Mouse (Mus musculus): Measurements from ENCODE around the gene Cdk14. TPM values are rescaled to one million over a fixed set of nuclear protein-coding genes. Genes with fewer than 3 reads are reported as not detected.

Cdk14 gene
- total RNA-seq, 2 experiments from 2014 or later, result 138 TPM

DNA sequence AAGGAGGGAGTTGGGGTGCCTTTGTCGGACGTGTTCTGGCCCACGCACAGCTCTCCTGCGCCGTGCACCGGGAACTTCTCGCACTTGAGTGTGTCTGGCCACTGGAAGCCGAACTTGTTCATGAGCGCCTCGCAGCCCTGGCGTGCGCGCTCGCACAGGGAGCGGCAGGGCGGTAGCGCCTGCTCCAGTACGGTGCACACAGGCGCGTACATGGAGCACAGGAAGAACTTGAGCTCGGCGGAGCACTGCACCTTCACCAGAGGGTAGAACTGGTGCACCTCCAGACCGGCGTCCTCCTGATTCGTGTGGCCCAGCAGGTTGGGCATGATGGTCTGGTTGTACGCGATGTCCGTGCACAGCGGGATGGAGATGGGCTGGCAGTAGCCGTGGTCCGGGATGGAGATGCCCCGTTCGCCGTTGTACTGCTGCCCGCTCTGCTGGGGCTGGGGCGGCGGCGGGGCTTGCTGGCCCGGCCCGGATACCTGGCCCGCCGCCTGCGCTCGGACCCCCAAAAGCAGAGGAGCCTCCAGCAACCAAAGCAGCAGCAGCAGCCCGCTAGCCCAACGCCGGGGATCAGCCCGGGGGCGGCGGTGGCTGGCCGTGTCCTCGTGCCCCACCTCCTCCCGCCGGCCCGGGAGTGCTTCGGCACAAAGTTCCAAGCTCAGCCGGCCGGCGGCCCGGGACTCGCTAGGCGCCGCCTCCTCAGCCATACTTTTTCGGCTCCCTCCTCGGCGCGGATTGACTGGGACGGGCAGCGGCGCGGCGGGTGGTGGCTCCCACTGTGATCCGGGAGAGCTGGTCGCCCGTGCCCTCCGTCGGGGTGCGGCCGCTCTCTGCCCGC, 663.0 kb downstream of the Cdk14 start:
- peak; percentile 19 to 78 for DNase-seq (ENCODE audit: extremely low spot score in 1 of 2, low spot score in 2 of 2)
- intact Hi-C loops (cut with DNase I), result loop anchor here (5.0 kb wide), 2 partner anchors 160 to 495 kb away; no protein-coding TSS in a partner anchor

- DNase-seq (ENCODE audit: extremely low spot score in 1 of 2, low spot score in 2 of 2), result peak; percentile 29 to 62
- intact Hi-C loops (cut with DNase I), result loop anchor here (5.0 kb wide), 2 partner anchors 161 to 494 kb away; no protein-coding TSS in a partner anchor
These were observed 664.0 kb downstream of the Cdk14 start for GRCm38 (mm10) chr5:4756001-4756681.

DNA sequence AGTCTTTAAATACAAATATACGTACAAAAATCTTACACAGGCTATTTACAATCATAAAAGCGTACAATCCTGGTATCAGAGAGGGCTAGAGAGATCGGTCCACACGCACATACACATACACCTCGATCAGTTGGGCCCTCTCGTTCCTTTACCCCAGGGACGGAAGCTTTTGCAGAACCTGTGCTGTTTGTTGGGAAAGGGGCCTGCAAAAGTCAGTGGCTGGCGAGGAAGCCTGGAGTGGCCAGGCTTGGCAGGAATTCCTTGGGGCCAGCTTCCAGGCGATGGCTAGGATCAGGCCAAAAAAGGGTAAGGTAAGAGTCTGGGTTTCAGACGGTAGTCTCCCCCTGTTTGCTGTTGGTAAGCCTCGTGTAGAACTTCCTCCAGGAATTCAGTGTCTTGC, 664.8 kb downstream of the Cdk14 start:
- intact Hi-C loops (cut with DNase I), result loop anchor here (5.0 kb wide), 2 partner anchors 162 to 493 kb away; no protein-coding TSS in a partner anchor
- DNase-seq (ENCODE audit: extremely low spot score in 1 of 2, low spot score in 2 of 2), result no peak

DNA sequence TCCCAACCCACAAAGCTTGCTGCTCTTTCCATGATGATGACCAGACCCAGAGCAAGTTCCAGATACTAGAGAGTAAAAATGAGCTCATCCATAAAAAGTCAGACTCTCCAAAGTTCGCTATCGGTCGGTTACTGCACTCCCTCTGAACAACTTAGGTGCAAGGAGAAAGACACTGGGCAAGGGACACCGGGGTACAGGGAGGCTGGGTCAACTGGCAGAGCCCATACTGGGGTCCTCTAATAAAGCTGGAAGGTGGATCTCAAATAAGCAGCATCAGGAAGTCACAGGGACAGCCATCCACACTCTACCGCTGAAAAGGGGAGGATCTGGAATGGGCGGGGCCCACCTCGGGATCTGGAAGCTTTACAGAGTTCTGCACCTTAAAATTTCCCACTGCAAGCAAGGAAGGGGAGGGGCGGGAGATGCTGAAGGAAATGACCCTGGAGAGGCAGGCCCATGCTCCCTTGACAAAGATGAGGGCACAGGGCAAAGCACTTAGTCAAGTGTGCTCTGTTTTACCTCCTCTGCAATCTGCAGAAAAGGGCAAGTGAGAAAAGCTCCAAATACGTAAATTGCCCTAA, 665.3 kb downstream of the Cdk14 start:
- intact Hi-C loops (cut with DNase I), result loop anchor here (5.0 kb wide), 2 partner anchors 163 to 492 kb away; no protein-coding TSS in a partner anchor
- no peak for DNase-seq (ENCODE audit: extremely low spot score in 1 of 2, low spot score in 2 of 2)

Small RNAs within 50 kb of the gene (microRNA-seq; reads per million reads assigned to microRNA genes)
- gene Gm25037 (not detected), gene Gm44483 (not detected)

Other genes starting within 250 kb of the Cdk14 start
- gene 1700015F17Rik, start 58.8 kb upstream of the Cdk14 start, total RNA-seq (2021), result 1 to 10 TPM in 1 of 2 experiments, not detected in 1; 1.2 TPM
- gene Cldn12, start 94.6 kb upstream of the Cdk14 start, total RNA-seq (2021), result 10 to 100 TPM; 45.4 to 53.8 TPM
- gene Gtpbp10, start 139.2 kb upstream of the Cdk14 start, total RNA-seq (2021), result 1 to 10 TPM; 9.1 to 10.0 TPM
- 1 to 10 TPM; 1.4 to 2.9 TPM for gene Gm8773, start 153.5 kb upstream of the Cdk14 start, total RNA-seq (2021)
- 10 to 100 TPM; 16.9 to 19.7 TPM for gene Cfap69, start 243.9 kb upstream of the Cdk14 start, total RNA-seq (2021)

Data from left cerebral cortex, postnatal 10 days (tissue).